Mouse (Mus musculus): Measurements from ENCODE around the gene Bcl2l1. TPM values are rescaled to one million over a fixed set of nuclear protein-coding genes. Genes with fewer than 3 reads are reported as not detected.

The Bcl2l1 gene
- polyA plus RNA-seq, 1 experiment = 212 TPM

DNA sequence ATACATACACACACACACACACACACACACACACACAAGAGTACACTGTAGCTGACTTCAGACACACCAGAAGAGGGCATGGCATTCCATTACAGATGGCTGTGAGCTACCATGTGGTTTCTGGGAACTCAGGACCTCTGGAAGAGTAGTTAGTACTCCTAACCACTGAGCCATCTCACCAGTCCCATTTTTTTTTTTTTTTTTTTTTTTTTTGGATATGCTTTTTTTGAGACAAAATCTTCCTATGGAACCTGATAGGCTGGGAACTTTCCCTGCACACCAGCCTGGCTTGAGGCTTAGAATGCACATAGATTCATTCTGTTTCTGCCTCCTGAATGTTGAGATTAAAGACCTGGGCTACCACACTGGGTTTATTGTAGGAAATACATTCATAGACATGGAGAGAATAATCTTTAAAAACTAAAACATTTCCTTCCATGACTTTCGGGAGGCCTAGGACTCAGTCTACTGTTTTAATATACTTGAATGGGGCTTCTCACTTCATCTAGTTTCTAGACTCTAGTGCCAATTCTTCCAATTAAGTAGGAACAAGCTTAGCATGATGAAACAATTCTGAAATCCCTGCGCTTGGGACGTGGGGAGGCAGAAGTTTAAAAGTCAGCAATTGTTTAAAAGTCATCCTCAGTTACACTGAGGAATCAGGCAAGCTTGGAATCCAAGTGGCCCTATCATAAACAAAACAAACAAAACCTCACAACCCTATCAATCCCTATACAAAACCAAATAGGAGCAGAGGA is 15.7 kb upstream of the Bcl2l1 start:
- TF ChIP-seq GATA1 (IDR thresholded peaks at IDR 0.05; ENCODE audit: low read length) (no peak), TAL1 (IDR thresholded peaks at IDR 0.05; ENCODE audit: low read length) (no peak)
- Histone ChIP-seq H3K4me1 (ENCODE audit: control insufficient read depth) (peaks cover 28% of the 10 kb centered on the region), H3K36me3 (ENCODE audit: control insufficient read depth) (peaks cover 38% of the 10 kb centered on the region), H3K27me3 (ENCODE audit: control insufficient read depth) (no peaks in the 10 kb centered on the region), H3K9me3 (ENCODE audit: control insufficient read depth, low read length) (no peaks in the 10 kb centered on the region), H3K4me3 (replicated peaks) (peak overlapping the region; percentile 78)

DNA sequence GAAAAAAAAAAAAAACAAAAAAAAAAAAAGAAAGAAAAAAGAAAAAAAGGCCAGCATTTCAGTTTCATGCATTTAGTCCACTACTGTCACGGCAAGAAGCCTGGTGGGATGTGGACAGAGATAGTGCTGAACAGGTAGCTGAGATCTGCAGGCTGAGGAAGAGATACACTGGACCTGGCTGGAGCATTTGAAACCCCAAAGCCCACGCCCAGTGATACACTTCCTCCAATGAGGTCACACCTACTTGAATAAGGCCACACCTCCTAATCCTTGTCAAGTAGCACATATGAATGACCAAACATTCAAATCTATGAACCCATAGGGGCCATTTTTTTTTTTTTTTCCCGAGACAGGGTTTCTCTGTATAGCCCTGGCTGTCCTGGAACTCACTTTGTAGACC is 11.2 kb upstream of the Bcl2l1 start:
- TF ChIP-seq TAL1 (IDR thresholded peaks at IDR 0.05; ENCODE audit: low read length) (no peak), GATA1 (IDR thresholded peaks at IDR 0.05; ENCODE audit: low read length) (no peak)
- H3K36me3 ChIP-seq (ENCODE audit: control insufficient read depth) = no peaks in the 10 kb centered on the region
- H3K9me3 ChIP-seq (ENCODE audit: control insufficient read depth, low read length) = no peaks in the 10 kb centered on the region
- H3K4me3 ChIP-seq (replicated peaks) = no peak overlapping the region
- no peaks in the 10 kb centered on the region for H3K27me3 ChIP-seq (ENCODE audit: control insufficient read depth)
- H3K4me1 ChIP-seq (ENCODE audit: control insufficient read depth) = peaks cover 10% of the 10 kb centered on the region

DNA sequence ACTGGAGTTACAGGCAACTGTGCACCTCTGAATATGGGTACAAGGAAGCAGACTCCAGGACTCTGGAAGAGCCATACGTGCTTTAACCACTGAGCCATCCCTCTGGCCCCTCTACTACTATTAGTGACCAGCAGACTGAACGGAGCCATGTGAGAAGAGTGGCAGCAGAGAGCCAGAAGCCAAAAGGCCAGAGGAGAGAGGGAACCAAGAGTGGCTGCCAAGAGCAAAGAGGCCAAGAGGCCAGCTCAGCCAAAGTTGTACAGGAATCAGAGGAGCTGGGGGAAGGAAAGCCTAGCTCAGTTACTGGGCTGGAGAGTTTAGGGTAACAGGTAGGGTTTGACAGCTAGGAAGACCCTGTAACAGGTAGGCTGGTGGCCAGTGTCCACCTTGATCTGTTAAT is 7.7 kb upstream of the Bcl2l1 start:
- peaks cover 13% of the 10 kb centered on the region for H3K4me1 ChIP-seq (ENCODE audit: control insufficient read depth)
- H3K36me3 ChIP-seq (ENCODE audit: control insufficient read depth) = no peaks in the 10 kb centered on the region
- H3K27me3 ChIP-seq (ENCODE audit: control insufficient read depth) = no peaks in the 10 kb centered on the region
- TF ChIP-seq GATA1 (IDR thresholded peaks at IDR 0.05; ENCODE audit: low read length) = no peak
- TF ChIP-seq TAL1 (IDR thresholded peaks at IDR 0.05; ENCODE audit: low read length) = no peak
- no peaks in the 10 kb centered on the region for H3K9me3 ChIP-seq (ENCODE audit: control insufficient read depth, low read length)
- H3K4me3 ChIP-seq (replicated peaks) = no peak overlapping the region

DNA sequence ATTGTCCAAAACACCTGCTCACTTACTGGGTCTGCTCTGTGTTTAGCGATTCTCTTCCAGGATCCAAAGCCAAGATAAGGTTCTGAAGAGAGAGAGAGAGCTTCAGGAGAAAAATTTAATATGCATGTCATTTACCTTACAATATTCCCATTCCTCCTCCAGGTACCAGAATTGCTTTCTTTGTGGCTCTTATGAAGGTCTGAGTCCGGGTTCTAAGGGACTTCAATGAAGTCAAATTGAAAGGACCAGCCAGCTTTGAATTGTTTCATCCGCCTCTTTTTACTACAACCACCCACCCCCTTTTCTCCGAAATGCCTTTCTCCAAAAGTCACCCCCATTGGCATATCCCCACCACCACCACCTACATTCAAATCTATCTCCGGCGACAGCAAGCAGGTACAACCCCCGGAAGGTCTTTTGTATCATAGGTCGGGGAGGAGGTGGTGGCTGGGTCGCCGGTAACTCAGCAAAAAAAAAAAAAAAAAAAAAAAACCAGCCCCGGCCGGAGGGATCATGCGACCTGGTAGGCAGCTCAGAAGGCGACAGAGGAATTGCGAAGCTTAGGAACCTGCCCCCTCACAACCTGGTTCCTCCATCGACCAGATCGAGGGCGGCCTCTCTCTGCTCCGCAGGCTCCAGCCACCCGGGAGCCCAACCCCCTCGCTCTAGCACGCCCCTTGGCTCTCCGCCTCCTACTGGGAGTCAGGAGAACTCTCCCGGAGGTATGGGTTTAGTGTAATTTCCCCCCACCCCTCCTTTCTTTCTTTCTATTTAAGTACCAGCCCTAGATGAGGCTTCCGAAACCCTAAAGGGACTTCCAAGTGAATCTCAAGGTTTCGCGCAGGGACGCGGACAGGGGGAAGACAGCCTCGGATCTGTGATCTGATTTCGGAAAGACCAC is 1.3 kb downstream of the Bcl2l1 start:
- peaks cover 75% of the 10 kb centered on the region for H3K4me1 ChIP-seq (ENCODE audit: control insufficient read depth)

DNA sequence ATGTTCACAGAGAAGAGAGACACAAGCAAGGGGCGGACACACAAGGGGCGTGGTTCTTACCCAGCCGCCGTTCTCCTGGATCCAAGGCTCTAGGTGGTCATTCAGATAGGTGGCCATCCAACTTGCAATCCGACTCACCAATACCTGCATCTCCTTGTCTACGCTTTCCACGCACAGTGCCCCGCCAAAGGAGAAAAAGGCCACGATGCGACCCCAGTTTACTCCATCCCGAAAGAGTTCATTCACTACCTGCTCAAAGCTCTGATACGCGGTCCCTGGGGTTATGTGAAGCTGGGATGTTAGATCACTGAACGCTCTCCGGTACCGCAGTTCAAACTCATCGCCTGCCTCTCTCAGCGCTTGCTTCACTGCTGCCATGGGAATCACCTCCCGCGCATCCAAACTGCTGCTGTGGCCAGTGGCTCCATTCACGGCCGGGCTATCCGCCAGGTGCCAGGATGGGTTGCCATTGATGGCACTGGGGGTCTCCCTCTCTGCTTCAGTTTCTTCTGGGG is 2.1 kb downstream of the Bcl2l1 start:
- H3K27me3 ChIP-seq (ENCODE audit: control insufficient read depth) = no peaks in the 10 kb centered on the region
- no peaks in the 10 kb centered on the region for H3K9me3 ChIP-seq (ENCODE audit: control insufficient read depth, low read length)
- no peak for TF ChIP-seq GATA1 (IDR thresholded peaks at IDR 0.05; ENCODE audit: low read length)
- no peak for TF ChIP-seq TAL1 (IDR thresholded peaks at IDR 0.05; ENCODE audit: low read length)
- H3K4me3 ChIP-seq (replicated peaks) = peak overlapping the region; percentile 90
- peaks cover 78% of the 10 kb centered on the region for H3K4me1 ChIP-seq (ENCODE audit: control insufficient read depth)
- peaks cover 55% of the 10 kb centered on the region for H3K36me3 ChIP-seq (ENCODE audit: control insufficient read depth)

More for the DNA sequence above, 1.3 kb downstream of the Bcl2l1 start:
- H3K4me3 ChIP-seq (replicated peaks) = peak overlapping the region; percentile 90
- no peaks in the 10 kb centered on the region for H3K27me3 ChIP-seq (ENCODE audit: control insufficient read depth)
- no peak for TF ChIP-seq GATA1 (IDR thresholded peaks at IDR 0.05; ENCODE audit: low read length)
- no peak for TF ChIP-seq TAL1 (IDR thresholded peaks at IDR 0.05; ENCODE audit: low read length)
- H3K36me3 ChIP-seq (ENCODE audit: control insufficient read depth) = peaks cover 46% of the 10 kb centered on the region
- no peaks in the 10 kb centered on the region for H3K9me3 ChIP-seq (ENCODE audit: control insufficient read depth, low read length)

DNA sequence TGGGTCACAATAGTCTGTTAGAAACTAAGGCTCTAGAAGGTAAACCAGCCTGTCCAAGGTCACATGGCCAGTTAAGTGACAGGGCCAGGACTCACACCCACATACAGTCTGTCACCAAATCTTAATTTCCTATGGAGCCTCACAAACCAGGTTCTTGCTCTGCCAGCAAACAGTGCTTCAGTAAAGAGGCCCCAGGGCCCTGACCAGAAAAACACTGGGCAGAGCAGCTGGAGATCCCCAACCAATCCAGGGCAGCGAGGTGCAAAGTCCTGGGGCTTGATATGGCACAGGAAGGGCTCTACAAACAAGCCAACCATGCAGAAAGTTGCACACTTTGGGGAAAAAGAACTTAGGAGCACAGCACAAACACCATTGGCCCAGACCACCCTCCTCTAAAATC is 3.0 kb downstream of the Bcl2l1 start:
- H3K4me3 ChIP-seq (replicated peaks) = peak overlapping the region; percentile 90
- TF ChIP-seq GATA1 (IDR thresholded peaks at IDR 0.05; ENCODE audit: low read length) (no peak), TAL1 (IDR thresholded peaks at IDR 0.05; ENCODE audit: low read length) (no peak)
- no peaks in the 10 kb centered on the region for H3K9me3 ChIP-seq (ENCODE audit: control insufficient read depth, low read length)
- H3K36me3 ChIP-seq (ENCODE audit: control insufficient read depth) = peaks cover 64% of the 10 kb centered on the region
- H3K27me3 ChIP-seq (ENCODE audit: control insufficient read depth) = no peaks in the 10 kb centered on the region
- H3K4me1 ChIP-seq (ENCODE audit: control insufficient read depth) = peaks cover 78% of the 10 kb centered on the region

DNA sequence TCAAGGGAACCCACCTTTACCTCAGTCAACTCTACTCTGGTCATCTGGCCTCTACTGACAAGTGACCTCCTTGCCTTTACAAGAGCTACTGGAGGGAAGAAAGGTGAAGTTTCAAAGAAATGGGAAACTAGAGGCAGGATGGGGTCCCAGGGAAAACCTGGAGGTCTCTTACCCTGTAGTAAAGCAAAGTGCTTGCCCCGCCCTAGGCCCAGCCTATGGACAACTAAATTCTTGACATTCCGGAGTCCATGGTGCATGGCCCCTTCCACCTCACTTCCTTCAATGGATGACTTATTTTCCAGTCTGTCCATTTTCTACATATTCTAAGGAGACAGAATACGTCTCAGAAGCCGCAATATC is 3.5 kb downstream of the Bcl2l1 start:
- Histone ChIP-seq H3K9me3 (ENCODE audit: control insufficient read depth, low read length) (no peaks in the 10 kb centered on the region), H3K36me3 (ENCODE audit: control insufficient read depth) (peaks cover 67% of the 10 kb centered on the region), H3K27me3 (ENCODE audit: control insufficient read depth) (no peaks in the 10 kb centered on the region), H3K4me3 (replicated peaks) (peak overlapping the region; percentile 90), H3K4me1 (ENCODE audit: control insufficient read depth) (peaks cover 76% of the 10 kb centered on the region)
- TF ChIP-seq GATA1 (IDR thresholded peaks at IDR 0.05; ENCODE audit: low read length) (no peak), TAL1 (IDR thresholded peaks at IDR 0.05; ENCODE audit: low read length) (no peak)

DNA sequence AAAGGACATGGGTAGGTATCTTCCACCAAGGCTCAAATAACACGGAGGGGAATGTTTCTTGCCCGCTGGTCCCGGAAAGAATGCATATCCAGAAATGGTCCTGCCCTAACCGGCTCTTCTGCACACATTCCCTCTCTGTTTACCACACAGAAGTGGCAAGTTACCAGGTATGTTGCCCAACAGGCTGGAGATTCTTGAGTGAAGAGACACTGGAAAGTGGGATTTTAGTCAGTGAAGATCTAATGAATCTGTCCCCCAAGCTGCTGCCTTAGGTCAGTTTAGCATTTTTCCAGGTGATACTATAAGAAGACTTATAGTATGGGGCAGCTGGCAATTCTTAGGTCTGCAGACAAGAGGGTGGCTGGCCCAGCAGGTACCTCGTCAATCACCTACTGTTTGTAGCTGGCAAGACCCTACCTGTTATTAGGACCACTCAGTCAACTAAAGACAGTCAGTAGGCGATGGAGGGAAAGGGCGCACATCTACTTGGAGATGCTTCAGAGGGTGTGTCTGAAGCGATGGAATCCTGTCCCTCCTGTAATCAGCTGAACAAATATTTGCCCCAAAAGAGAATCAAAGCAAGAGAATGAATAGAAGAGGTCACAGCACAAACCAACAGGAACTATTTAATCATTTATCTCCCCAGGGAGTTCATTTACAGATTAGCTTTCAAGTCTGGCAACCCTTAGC is 4.1 kb downstream of the Bcl2l1 start:
- peaks cover 71% of the 10 kb centered on the region for H3K36me3 ChIP-seq (ENCODE audit: control insufficient read depth)
- TF ChIP-seq TAL1 (IDR thresholded peaks at IDR 0.05; ENCODE audit: low read length) (no peak), GATA1 (IDR thresholded peaks at IDR 0.05; ENCODE audit: low read length) (no peak)
- peak overlapping the region; percentile 90 for H3K4me3 ChIP-seq (replicated peaks)
- H3K27me3 ChIP-seq (ENCODE audit: control insufficient read depth) = no peaks in the 10 kb centered on the region
- H3K4me1 ChIP-seq (ENCODE audit: control insufficient read depth) = peaks cover 77% of the 10 kb centered on the region
- H3K9me3 ChIP-seq (ENCODE audit: control insufficient read depth, low read length) = no peaks in the 10 kb centered on the region

All from erythroblast, embryonic 14.5 days (primary cell).